Mouse (Mus musculus): Measurements from ENCODE around the gene Agap1. TPM values are rescaled to one million over a fixed set of nuclear protein-coding genes. Genes with fewer than 3 reads are reported as not detected.

Gene Agap1
- 22.7 and 24.6 TPM in 2 replicates for polyA plus RNA-seq (2016; fragmentation: Nextera tagmentation; extraction: Ambion mirVana)

DNA sequence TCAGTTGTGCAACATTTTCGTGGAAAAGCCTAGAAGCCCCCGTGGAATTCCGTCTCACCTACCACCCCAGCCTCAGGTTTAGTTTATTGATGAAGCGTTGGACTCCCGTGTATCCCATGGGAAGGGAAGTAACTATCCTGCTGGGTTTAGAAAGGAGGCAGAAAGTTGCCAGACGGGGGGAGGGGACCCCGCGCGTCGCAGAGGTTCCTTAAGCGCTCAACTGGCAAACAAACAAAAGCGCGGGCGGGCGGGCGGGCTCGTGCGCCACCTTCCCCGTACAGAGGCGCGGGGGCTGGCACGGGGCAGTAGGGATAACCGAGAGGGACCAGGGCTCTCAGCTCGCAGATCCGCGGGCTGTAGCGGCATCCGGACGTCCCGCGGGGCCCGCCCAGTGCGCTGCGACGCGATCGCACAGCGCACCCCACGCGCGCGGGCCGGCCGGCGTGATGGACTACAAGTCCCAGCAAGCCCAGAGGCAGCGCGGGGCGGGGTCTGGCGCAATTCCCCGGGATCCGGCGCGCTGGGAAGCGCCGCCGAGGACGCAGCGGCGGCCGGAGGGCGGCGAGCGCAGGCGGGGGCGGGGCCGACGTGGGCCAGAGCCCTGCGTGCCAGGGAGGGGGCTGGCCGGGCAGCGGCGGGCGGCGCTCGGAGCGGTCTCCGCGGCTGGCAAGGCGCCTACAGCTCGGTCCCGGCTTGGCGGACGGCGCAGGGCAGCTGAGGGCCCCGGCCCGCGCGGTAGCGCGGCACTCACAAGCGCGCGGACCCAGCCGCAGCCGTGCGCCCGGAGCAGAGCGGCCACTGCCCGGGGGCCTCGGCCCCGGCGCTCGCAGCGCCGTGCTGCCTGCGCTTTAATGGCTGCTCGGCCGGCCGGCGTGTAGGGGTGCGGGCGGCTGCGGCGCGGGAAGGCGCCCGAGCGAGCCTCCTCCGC is at the start of gene Agap1:
Gene Agap1, plus strand, starts transcription at position 611 of the 928 bp plus-strand sequence.
- peak; percentile 90 for ATAC-seq (ENCODE audit: insufficient number of reproducible peaks, insufficient read depth, low FRiP score, low TSS enrichment)
- Histone ChIP-seq H3K4me2 (replicated peaks) (peak within 1 kb of the TSS; percentile 89), H3K27me3 (no peaks in the 10 kb centered on the region), H3K9me3 (0 out of 2 replicates have a peak, but pooled peaks cover 6% of the 10 kb centered on the region), H3K4me1 (peaks cover 24% of the 10 kb centered on the region), H3K36me3 (no peaks in the 10 kb centered on the region), H3K4me3 (peak within 1 kb of the TSS; percentile 90), H3K9ac (peak within 1 kb of the TSS; percentile 88), H3K27ac (peak within 1 kb of the TSS; percentile 89)
- under 1% methylated on average over 87 of the region's 118 CpGs for WGBS

DNA sequence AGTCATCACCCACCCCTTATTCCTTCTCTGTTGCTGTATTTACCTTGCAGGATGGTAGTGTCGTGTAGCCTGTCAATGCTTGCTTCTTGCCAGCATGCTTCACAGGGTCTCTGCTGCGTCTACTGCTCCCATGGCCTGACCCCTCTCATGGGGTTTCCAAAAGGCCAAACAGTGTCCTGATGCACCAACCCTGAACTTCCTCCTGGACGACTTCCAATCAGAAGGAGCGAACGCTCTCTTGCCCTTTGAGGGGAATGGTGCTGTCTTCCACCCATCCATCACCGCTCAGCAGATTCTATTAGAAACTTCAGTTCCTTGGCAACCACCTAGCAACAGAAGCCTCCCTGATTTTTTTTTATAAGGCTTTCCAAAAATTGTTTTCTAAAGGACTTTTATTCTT is 48.6 kb upstream of the Agap1 start:
- 84% methylated on average over 6 of the region's 6 CpGs for WGBS
- H3K4me2 ChIP-seq (replicated peaks) = no peak overlapping the region
- no peak for ATAC-seq (ENCODE audit: insufficient number of reproducible peaks, insufficient read depth, low FRiP score, low TSS enrichment)
- H3K36me3 ChIP-seq = no peaks in the 10 kb centered on the region
- no peaks in the 10 kb centered on the region for H3K27me3 ChIP-seq
- H3K4me1 ChIP-seq = no peaks in the 10 kb centered on the region
- H3K9ac ChIP-seq = no peak overlapping the region
- H3K4me3 ChIP-seq = no peak overlapping the region
- H3K9me3 ChIP-seq = no peaks in the 10 kb centered on the region
- no peak overlapping the region for H3K27ac ChIP-seq

DNA sequence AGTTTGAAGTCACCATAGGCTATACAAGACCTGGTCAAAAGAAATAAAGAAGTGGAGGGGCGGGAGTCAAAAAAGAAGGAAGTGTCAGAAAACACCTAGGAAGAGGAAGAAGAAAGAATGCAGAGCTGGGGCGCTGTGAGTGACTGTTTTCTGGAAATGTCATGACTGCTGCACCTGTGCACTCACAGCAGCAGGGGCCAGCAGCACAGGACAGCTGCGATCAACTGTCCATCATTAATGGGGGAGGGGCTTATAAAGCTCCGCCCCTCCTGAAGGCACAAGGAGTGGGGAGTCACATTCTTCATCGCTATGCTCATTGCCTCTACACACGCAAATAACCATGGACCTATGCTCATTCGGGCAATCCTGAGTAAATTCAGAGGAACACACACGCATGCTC is 46.6 kb upstream of the Agap1 start:
- no peak for ATAC-seq (ENCODE audit: insufficient number of reproducible peaks, insufficient read depth, low FRiP score, low TSS enrichment)
- Histone ChIP-seq H3K4me1 (no peaks in the 10 kb centered on the region), H3K4me3 (no peak overlapping the region), H3K36me3 (no peaks in the 10 kb centered on the region), H3K9me3 (no peaks in the 10 kb centered on the region), H3K4me2 (replicated peaks) (no peak overlapping the region), H3K27ac (no peak overlapping the region), H3K27me3 (no peaks in the 10 kb centered on the region), H3K9ac (no peak overlapping the region)
- WGBS = 82% methylated on average over 8 of the region's 8 CpGs

DNA sequence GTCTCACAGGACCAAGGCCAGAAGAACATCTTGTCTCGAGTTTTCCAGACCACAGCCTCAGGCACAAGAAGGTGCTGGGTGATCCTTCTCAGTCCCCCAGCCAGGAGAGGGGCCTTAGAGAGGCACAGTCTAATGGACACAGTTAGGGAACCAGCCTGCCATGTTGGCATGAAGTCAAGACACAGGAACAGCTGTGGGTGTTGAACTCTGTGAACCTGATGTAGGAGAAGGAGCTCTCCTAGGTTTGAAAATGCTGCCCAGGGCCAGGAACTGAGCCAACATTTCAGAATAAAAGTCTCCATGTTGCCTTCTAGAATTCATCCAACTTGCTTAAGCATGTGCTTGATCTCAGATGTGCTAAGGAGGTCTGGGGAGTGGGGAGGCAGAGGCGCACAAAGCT is 41.5 kb upstream of the Agap1 start:
- H3K9me3 ChIP-seq = no peaks in the 10 kb centered on the region
- no peak overlapping the region for H3K9ac ChIP-seq
- ATAC-seq (ENCODE audit: insufficient number of reproducible peaks, insufficient read depth, low FRiP score, low TSS enrichment) = no peak
- H3K27me3 ChIP-seq = no peaks in the 10 kb centered on the region
- no peak overlapping the region for H3K27ac ChIP-seq
- no peaks in the 10 kb centered on the region for H3K36me3 ChIP-seq
- no peak overlapping the region for H3K4me2 ChIP-seq (replicated peaks)
- peaks cover 5% of the 10 kb centered on the region; the same call in 1 of the 2 replicates for H3K4me1 ChIP-seq
- no peak overlapping the region for H3K4me3 ChIP-seq
- WGBS = 77% methylated on average over 2 of the region's 2 CpGs

DNA sequence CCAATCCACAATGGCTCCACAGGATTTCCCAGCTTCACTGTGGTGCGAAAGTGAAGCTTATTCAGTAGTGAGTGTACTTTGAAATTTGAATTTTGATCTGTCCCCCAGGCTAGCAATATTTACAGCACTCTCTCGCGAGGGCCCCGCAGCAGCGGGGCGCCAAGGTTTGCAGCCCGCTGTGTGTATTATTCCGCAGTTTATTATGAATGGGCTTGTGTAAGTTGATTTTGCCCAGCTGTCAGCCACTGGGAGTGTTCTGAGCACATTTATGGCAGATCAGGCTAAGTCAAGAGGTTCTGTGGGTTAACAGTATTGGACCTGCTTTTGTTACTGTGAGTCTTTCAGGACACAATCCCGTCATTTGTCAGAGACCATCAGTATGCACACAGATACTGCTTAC is 40.0 kb upstream of the Agap1 start:
- Histone ChIP-seq H3K4me1 (peaks cover 5% of the 10 kb centered on the region; the same call in 1 of the 2 replicates), H3K9me3 (no peaks in the 10 kb centered on the region), H3K4me3 (no peak overlapping the region), H3K27ac (no peak overlapping the region), H3K9ac (no peak overlapping the region), H3K4me2 (replicated peaks) (no peak overlapping the region), H3K36me3 (no peaks in the 10 kb centered on the region), H3K27me3 (no peaks in the 10 kb centered on the region)
- WGBS = 63% methylated on average over 9 of the region's 9 CpGs
- no peak for ATAC-seq (ENCODE audit: insufficient number of reproducible peaks, insufficient read depth, low FRiP score, low TSS enrichment)

DNA sequence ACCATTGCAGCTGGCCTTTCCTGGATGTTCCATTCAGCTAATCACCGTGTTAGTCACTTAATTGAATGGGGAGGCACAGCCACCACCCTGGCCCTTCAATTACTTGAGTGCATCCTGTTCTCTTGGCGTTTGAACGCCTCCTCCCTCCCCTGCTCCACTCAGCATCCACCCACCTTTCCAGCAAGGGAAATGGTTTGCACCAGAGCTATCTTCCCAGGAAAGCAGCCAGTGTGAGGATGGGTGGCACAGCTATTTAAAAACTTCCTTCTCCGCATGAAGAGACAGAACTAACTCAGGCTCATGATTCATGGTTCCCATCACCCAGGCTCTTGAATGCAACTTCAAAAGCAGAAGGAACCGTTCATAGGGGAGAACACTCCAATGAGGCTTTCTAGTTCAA is 37.7 kb upstream of the Agap1 start:
- Histone ChIP-seq H3K36me3 (no peaks in the 10 kb centered on the region), H3K9ac (no peak overlapping the region)
- WGBS = 53% methylated on average over 5 of the region's 5 CpGs

DNA sequence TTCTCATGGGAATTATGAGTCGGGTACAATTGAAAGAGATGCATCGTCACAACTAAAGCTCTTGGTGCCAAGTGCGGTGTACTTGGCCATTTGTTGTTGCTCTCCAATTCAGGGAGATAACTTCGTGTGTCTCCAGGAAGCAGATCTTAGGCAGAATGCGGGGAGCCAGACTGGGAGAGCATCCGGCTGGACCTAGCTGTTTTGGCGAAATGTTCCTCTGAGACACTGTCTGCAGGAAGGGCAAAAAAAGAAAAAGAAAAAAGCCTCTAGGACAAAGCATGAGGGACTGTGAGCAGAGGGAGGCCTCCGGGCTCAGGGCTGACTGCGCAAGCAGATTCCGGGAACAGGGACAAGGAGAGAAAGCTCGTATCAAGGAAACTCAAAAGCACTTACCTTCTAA is 34.0 kb upstream of the Agap1 start:
- H3K4me3 ChIP-seq = no peak overlapping the region
- H3K4me1 ChIP-seq = no peaks in the 10 kb centered on the region
- 76% methylated on average over 11 of the region's 11 CpGs for WGBS
- H3K9me3 ChIP-seq = no peaks in the 10 kb centered on the region
- no peak overlapping the region for H3K4me2 ChIP-seq (replicated peaks)
- ATAC-seq (ENCODE audit: insufficient number of reproducible peaks, insufficient read depth, low FRiP score, low TSS enrichment) = no peak
- no peaks in the 10 kb centered on the region for H3K36me3 ChIP-seq
- no peaks in the 10 kb centered on the region for H3K27me3 ChIP-seq
- no peak overlapping the region for H3K9ac ChIP-seq
- H3K27ac ChIP-seq = no peak overlapping the region

More for the DNA sequence above, 37.7 kb upstream of the Agap1 start:
- Histone ChIP-seq H3K27me3 (no peaks in the 10 kb centered on the region), H3K4me3 (no peak overlapping the region), H3K27ac (no peak overlapping the region), H3K4me2 (replicated peaks) (no peak overlapping the region), H3K4me1 (peaks cover 5% of the 10 kb centered on the region; the same call in 1 of the 2 replicates), H3K9me3 (no peaks in the 10 kb centered on the region)
- ATAC-seq (ENCODE audit: insufficient number of reproducible peaks, insufficient read depth, low FRiP score, low TSS enrichment) = no peak

DNA sequence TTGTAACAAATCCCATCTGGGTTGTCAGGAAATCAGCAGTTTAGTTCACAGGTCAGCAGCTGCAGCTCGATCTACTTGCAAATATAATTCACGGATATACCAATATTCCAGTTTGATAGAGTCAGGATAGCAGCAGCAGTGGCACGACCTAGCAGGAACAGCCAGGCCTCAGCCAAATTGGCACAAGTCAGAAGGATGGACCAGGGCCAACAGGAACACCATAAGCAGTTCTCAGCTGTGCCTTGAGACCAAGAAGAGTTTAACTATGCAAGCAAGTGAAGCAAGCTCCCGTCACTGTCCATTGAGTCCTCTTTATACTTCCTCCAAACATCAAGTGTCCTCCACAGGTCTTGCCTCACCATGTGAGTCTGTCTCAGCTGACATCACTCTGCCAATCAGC is 33.2 kb upstream of the Agap1 start:
- no peak for ATAC-seq (ENCODE audit: insufficient number of reproducible peaks, insufficient read depth, low FRiP score, low TSS enrichment)
- Histone ChIP-seq H3K36me3 (no peaks in the 10 kb centered on the region), H3K4me1 (no peaks in the 10 kb centered on the region), H3K4me3 (no peak overlapping the region), H3K27me3 (no peaks in the 10 kb centered on the region), H3K9ac (no peak overlapping the region), H3K4me2 (replicated peaks) (no peak overlapping the region), H3K27ac (no peak overlapping the region), H3K9me3 (no peaks in the 10 kb centered on the region)
- 66% methylated on average over 4 of the region's 4 CpGs for WGBS

DNA sequence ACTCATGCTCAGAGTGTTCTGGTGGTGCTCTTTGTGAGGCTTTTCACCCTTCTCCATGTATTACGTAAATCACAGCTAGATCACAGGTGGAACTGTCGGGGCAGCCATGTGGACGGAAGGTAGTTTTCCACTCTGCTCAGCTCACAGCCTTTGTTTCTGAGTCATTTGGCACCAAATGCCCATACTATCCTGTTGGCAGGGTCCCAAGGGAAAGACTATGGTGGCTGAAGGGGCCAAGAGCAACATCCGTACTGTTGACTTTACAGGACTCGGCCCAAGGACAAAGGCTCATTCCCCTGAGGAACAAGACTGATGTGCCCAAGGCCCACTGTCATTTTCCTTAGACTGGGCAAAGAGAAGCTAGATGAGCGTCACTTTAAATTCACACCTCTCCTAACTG is 30.0 kb upstream of the Agap1 start:
- Histone ChIP-seq H3K4me1 (no peaks in the 10 kb centered on the region), H3K9me3 (no peaks in the 10 kb centered on the region), H3K27me3 (no peaks in the 10 kb centered on the region), H3K27ac (no peak overlapping the region), H3K4me2 (replicated peaks) (no peak overlapping the region), H3K4me3 (no peak overlapping the region), H3K9ac (no peak overlapping the region), H3K36me3 (no peaks in the 10 kb centered on the region)
- no peak for ATAC-seq (ENCODE audit: insufficient number of reproducible peaks, insufficient read depth, low FRiP score, low TSS enrichment)
- WGBS = 90% methylated on average over 6 of the region's 6 CpGs

DNA sequence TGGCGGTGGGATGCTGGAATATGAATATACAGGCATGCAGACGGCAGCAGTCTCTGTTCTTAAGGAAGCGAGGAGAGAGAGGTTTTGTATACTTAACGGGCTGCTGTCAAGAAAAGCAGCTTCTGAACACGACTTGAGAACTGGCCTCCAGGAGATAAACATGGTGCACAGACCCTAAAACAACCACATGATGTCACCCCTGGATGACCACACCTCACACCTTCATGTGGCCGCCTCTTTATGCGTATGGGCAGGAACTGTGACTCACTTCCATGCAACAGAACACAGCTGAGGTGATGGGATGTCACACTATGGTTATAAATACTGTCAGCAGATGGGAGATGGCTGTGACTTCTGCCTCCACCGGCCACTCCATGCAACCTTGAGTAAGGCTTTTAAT is 28.5 kb upstream of the Agap1 start:
- no peak overlapping the region for H3K27ac ChIP-seq
- H3K27me3 ChIP-seq = no peaks in the 10 kb centered on the region
- H3K4me2 ChIP-seq (replicated peaks) = no peak overlapping the region
- H3K4me3 ChIP-seq = no peak overlapping the region
- H3K36me3 ChIP-seq = no peaks in the 10 kb centered on the region
- 82% methylated on average over 8 of the region's 8 CpGs for WGBS
- no peaks in the 10 kb centered on the region for H3K4me1 ChIP-seq
- no peaks in the 10 kb centered on the region for H3K9me3 ChIP-seq
- no peak for ATAC-seq (ENCODE audit: insufficient number of reproducible peaks, insufficient read depth, low FRiP score, low TSS enrichment)
- H3K9ac ChIP-seq = no peak overlapping the region

DNA sequence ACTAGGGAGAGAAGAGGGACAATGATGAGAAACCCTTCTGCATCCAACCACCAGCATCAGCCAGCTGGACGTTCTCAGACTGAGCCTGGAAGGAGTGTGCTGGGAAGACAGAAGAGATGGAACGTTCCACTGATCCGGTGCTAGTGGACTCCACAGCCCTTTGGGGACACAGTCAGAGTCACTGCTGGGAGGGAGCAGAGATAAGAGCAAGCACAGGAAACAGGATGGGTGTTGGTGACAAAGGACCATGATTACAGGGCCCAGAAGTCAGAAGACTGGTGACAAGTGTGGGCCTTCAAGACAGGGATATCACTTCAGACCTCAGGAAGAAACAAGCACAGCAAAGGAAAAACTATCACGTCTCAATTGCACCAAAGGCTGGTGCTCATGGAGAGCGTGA is 25.9 kb upstream of the Agap1 start:
- no peaks in the 10 kb centered on the region for H3K27me3 ChIP-seq
- no peaks in the 10 kb centered on the region for H3K36me3 ChIP-seq
- H3K4me3 ChIP-seq = no peak overlapping the region
- H3K9ac ChIP-seq = no peak overlapping the region
- no peak overlapping the region for H3K4me2 ChIP-seq (replicated peaks)
- no peak overlapping the region for H3K27ac ChIP-seq
- no peak for ATAC-seq (ENCODE audit: insufficient number of reproducible peaks, insufficient read depth, low FRiP score, low TSS enrichment)
- no peaks in the 10 kb centered on the region for H3K9me3 ChIP-seq
- WGBS = 88% methylated on average over 5 of the region's 5 CpGs
- H3K4me1 ChIP-seq = no peaks in the 10 kb centered on the region

DNA sequence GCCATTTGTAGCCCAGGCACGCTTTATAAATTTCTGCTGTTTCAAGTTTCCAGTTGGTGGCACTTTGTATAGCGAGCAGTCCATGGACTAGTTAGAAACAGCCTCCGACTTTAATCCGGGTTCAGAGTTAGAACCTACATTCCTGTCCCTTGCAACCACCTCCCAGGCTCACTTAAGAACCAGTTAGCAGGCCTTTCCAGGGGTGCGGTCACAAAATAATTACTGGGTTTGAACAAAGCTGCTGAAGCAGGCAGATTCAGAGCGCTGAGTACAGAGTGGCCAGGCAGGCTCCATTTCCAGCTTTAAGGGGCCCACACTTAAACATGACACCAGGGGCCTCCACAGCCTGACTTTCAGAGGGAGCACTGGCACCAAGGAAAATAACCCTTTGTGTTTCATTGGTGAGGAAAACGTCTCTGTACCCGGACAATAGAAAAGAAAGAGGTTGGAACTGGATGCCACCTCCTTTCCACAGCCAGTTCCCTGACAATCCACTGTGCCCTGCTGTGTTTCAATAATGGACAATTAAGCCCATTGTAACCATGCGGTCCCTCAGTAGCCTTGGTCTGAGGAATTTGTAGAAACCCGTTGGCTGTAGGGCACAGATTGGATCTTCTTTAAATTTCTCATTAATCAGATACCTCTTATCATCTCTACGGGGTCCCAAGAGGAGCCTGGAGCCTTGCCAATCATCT is 24.5 kb upstream of the Agap1 start:
- no peak for ATAC-seq (ENCODE audit: insufficient number of reproducible peaks, insufficient read depth, low FRiP score, low TSS enrichment)
- Histone ChIP-seq H3K4me1 (no peaks in the 10 kb centered on the region), H3K27ac (0 out of 2 replicates have a peak overlapping the region, but pooled peaks have one; percentile 5), H3K9me3 (no peaks in the 10 kb centered on the region), H3K4me2 (replicated peaks) (no peak overlapping the region), H3K4me3 (no peak overlapping the region), H3K27me3 (no peaks in the 10 kb centered on the region), H3K9ac (no peak overlapping the region), H3K36me3 (no peaks in the 10 kb centered on the region)
- 58% methylated on average over 11 of the region's 11 CpGs for WGBS

Measured in embryonic facial prominence, embryonic 12.5 days (tissue).